Mouse (Mus musculus) intestine, embryonic 14.5 days (tissue): Measurements from ENCODE around the gene Mrps35. TPM values are rescaled to one million over a fixed set of nuclear protein-coding genes. Genes with fewer than 3 reads are reported as not detected.

Source experiments
- ATAC-seq: fragments of 200-750 bp; cut with Nextera tagmentation; replicated peaks from 2 replicates; pipeline ENCODE4 v1.8.0; 2017; ENCODE audit warnings: low read depth, moderate number of reproducible peaks, moderate TSS enrichment, moderate library complexity; ENCODE audit not compliant: low FRiP score, low TSS enrichment
- DNase-seq: peaks from one replicate; pipeline ENCODE4 v3.0.0-alpha.2; 2018; ENCODE audit warnings: low spot score
- H3K27ac ChIP-seq: fragments of 300-500 bp; sonication (generic); 2 replicates; pipeline ENCODE4 v1.5.1; 2014; ENCODE audit warnings: low read depth, mild to moderate bottlenecking, control low read depth
- H3K27me3 ChIP-seq: fragments of 300-500 bp; sonication (generic); replicated peaks from 2 replicates; pipeline ENCODE4 v1.6.1; 2014; ENCODE audit warnings: low read length, control low read depth; ENCODE audit not compliant: control insufficient read depth, insufficient read depth
- H3K36me3 ChIP-seq: fragments of 300-500 bp; sonication (generic); 2 replicates; pipeline ENCODE4 v1.6.1; 2014; ENCODE audit warnings: low read length, control low read depth; ENCODE audit not compliant: control insufficient read depth, insufficient read depth
- H3K4me1 ChIP-seq: fragments of 300-500 bp; sonication (generic); replicated peaks from 2 replicates; pipeline ENCODE4 v1.6.1; 2014; ENCODE audit warnings: low read length, control low read depth, mixed read lengths; ENCODE audit not compliant: control insufficient read depth, insufficient read depth
- H3K4me2 ChIP-seq: fragments of 300-500 bp; sonication (generic); 2 replicates; pipeline ENCODE4 v1.6.1; 2014; ENCODE audit warnings: low read length
- H3K4me3 ChIP-seq: fragments of 300-500 bp; sonication (generic); 2 replicates; pipeline ENCODE4 v1.5.1; 2014; ENCODE audit warnings: low read depth, low read length, control low read depth, mixed read lengths
- H3K9ac ChIP-seq: fragments of 300-500 bp; sonication (generic); 2 replicates; pipeline ENCODE4 v1.6.1; 2014; ENCODE audit warnings: mild to moderate bottlenecking, low read length
- H3K9me3 ChIP-seq: fragments of 300-500 bp; sonication (generic); 2 replicates; pipeline ENCODE4 v1.6.1; 2016; ENCODE audit warnings: low read length, control low read depth; ENCODE audit not compliant: control insufficient read depth
- WGBS: fragments of 180-500 bp; shearing (Covaris S2); extraction: QIAGEN DNeasy Blood & Tissue Kit; methylation state at CpG from one replicate; pipeline ENCODE4 v1.1.7; 2014; 5-methylcytosine and 5-hydroxymethylcytosine counted together
- polyA plus RNA-seq: library from polyadenylated mRNA; unstranded; fragments of >200 nt; fragmentation: Nextera tagmentation; extraction: Ambion mirVana; gene quantifications from 2 replicates; pipeline ENCODE4 v1.2.1, GENCODE M21; 2014

The Mrps35 gene
- polyA plus RNA-seq, 1 experiment from 2014 or later: 149 TPM

- Histone ChIP-seq H3K27ac (no peak overlapping the region), H3K27me3 (no peaks in the 10 kb centered on the region), H3K9me3 (no peaks in the 10 kb centered on the region), H3K4me1 (no peaks in the 10 kb centered on the region), H3K4me3 (no peak overlapping the region), H3K4me2 (no peak overlapping the region), H3K9ac (no peak overlapping the region), H3K36me3 (peaks cover 54% of the 10 kb centered on the region)
- no peak for ATAC-seq
- peak; percentile 73 for DNase-seq
- 72% methylated on average over 3 of the region's 3 CpGs for WGBS
Measured at GRCm38 (mm10) chr6:147008148-147008547, 34.4 kb upstream of the Mrps35 start.

GRCm38 (mm10) chr6:147010358-147010757, 32.2 kb upstream of the Mrps35 start:
- Histone ChIP-seq H3K9ac (no peak overlapping the region), H3K4me2 (no peak overlapping the region), H3K4me1 (no peaks in the 10 kb centered on the region), H3K27ac (no peak overlapping the region), H3K36me3 (peaks cover 63% of the 10 kb centered on the region), H3K27me3 (no peaks in the 10 kb centered on the region), H3K4me3 (no peak overlapping the region), H3K9me3 (no peaks in the 10 kb centered on the region)
- ATAC-seq (no peak), DNase-seq (no peak)
- 79% methylated on average over 6 of the region's 6 CpGs for WGBS

DNA sequence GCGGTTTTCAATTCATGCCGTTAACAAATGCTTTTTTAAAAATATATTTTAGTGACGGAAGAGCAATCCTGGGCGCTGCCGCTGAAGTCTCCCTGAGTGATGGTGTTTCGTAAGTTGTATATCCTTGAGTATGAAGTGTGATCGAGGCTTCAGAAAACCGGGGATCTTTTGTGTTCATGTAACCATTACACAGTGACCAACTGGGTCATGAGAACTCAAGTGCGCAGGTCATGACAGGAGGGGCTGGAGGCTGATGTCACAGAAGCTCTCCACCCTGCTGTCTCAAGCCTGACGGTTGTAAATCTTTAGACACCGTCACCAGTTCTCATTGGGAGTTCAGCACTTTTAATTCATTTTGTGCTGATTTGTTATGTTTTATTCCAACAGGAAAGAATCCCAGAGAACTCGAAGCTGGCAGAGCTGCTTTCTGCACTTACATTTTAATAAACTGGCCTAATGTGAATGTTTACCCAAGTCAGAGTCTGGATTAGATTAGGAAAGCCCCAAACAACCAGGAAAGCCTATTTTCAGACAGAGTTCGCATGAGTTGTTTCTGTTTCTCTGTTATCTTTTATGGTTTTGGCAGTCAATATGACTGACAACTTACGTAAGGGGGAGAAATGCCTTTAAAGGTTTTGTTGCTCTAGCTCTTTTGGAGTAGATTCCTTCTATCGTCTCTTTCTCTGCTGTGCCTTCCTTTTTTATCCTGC, 31.6 kb upstream of the Mrps35 start:
- no peaks in the 10 kb centered on the region for H3K4me1 ChIP-seq
- DNase-seq (no peak), ATAC-seq (no peak)
- no peak overlapping the region for H3K4me3 ChIP-seq
- no peak overlapping the region for H3K27ac ChIP-seq
- no peaks in the 10 kb centered on the region for H3K9me3 ChIP-seq
- H3K27me3 ChIP-seq: no peaks in the 10 kb centered on the region
- peaks cover 63% of the 10 kb centered on the region for H3K36me3 ChIP-seq
- WGBS: 83% methylated on average over 15 of the region's 15 CpGs
- H3K9ac ChIP-seq: no peak overlapping the region
- H3K4me2 ChIP-seq: no peak overlapping the region

DNA sequence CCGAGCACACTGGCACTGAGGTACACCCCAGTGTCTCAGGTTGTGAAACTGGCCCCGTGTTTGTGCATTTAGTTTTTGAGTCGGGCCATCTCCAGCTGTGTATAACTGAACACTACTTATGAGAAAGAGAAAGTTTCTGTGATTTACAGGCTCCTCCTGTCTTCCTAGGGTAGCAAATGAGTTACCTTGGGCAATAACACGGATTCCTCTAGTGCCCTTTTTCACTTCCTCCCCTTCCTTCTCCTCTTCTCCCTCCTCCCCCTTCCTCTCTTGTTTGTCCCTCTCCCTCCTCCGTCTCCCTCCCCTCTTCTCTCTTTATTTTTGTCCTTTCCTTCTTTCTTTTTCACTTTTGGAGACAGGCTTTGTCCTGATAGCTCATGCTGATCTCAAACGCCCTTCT, 31.0 kb upstream of the Mrps35 start:
- 75% methylated on average over 6 of the region's 6 CpGs for WGBS
- Histone ChIP-seq H3K9ac (no peak overlapping the region), H3K27me3 (no peaks in the 10 kb centered on the region), H3K4me2 (no peak overlapping the region), H3K9me3 (no peaks in the 10 kb centered on the region), H3K4me3 (no peak overlapping the region), H3K27ac (no peak overlapping the region), H3K4me1 (no peaks in the 10 kb centered on the region), H3K36me3 (peaks cover 63% of the 10 kb centered on the region)
- no peak for ATAC-seq
- DNase-seq: no peak

GRCm38 (mm10) chr6:147011977-147012376, 30.6 kb upstream of the Mrps35 start:
- no peak for ATAC-seq
- H3K4me2 ChIP-seq: no peak overlapping the region
- H3K9me3 ChIP-seq: no peaks in the 10 kb centered on the region
- no peak for DNase-seq
- 90% methylated on average over 6 of the region's 6 CpGs for WGBS
- H3K36me3 ChIP-seq: peaks cover 63% of the 10 kb centered on the region
- no peak overlapping the region for H3K27ac ChIP-seq
- H3K27me3 ChIP-seq: no peaks in the 10 kb centered on the region
- no peaks in the 10 kb centered on the region for H3K4me1 ChIP-seq
- no peak overlapping the region for H3K9ac ChIP-seq
- no peak overlapping the region for H3K4me3 ChIP-seq

- WGBS: 91% methylated on average over 1 of the region's 1 CpGs
Measured at GRCm38 (mm10) chr6:147013546-147013945, 29.0 kb upstream of the Mrps35 start.

DNA sequence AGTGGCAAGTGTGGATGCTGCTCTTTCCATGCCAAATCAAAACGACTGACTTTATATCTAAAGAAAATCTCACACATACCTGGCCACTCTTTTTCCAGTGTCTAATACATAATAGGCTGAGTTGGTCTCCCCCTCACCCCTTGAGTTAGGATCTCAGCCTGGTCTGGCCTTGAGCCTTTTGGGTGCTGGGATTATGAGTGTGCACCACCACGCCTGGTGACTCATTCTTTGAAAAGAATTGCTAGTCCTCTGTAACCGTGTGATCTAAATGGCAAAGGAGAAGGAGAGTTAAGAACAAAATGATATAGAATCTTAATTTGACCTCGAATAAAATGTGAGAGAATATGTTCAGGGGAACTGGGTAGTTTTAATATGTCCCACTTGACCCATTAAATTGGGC, 24.7 kb upstream of the Mrps35 start:
- H3K36me3 ChIP-seq: peaks cover 71% of the 10 kb centered on the region

More at GRCm38 (mm10) chr6:147013546-147013945, 29.0 kb upstream of the Mrps35 start:
- DNase-seq: no peak
- no peak overlapping the region for H3K4me2 ChIP-seq
- no peak for ATAC-seq
- no peak overlapping the region for H3K27ac ChIP-seq
- H3K9me3 ChIP-seq: no peaks in the 10 kb centered on the region
- no peaks in the 10 kb centered on the region for H3K27me3 ChIP-seq
- no peak overlapping the region for H3K9ac ChIP-seq
- H3K4me1 ChIP-seq: no peaks in the 10 kb centered on the region
- no peak overlapping the region for H3K4me3 ChIP-seq
- H3K36me3 ChIP-seq: peaks cover 59% of the 10 kb centered on the region

DNA sequence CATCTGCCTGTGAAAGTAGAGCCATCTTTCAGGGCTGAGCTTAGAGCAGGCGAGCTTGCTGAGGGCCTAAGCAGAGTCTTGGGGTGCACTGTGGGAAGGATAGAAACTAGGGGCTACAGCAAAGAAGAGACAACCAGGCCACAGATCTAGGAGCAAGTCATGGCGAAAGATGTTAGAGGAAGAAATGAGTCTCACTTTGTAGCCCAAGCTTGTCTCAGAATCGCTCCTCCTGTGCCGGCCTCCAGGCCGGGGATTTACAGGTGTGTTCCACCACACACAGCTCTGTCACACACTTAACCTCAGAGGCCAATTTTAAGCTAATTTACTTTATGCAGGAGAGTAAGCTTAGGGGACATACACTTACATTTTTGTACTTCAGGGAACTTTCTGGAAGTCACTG, 24.2 kb upstream of the Mrps35 start:
- Histone ChIP-seq H3K27me3 (no peaks in the 10 kb centered on the region), H3K36me3 (peaks cover 71% of the 10 kb centered on the region), H3K27ac (no peak overlapping the region), H3K4me2 (no peak overlapping the region), H3K9ac (no peak overlapping the region), H3K4me1 (no peaks in the 10 kb centered on the region), H3K9me3 (no peaks in the 10 kb centered on the region), H3K4me3 (no peak overlapping the region)
- ATAC-seq: no peak
- peak; percentile 25 for DNase-seq
- 85% methylated on average over 5 of the region's 5 CpGs for WGBS

More for the DNA sequence above, 24.7 kb upstream of the Mrps35 start:
- DNase-seq (peak; percentile 21), ATAC-seq (no peak)
- no peaks in the 10 kb centered on the region for H3K4me1 ChIP-seq
- no peak overlapping the region for H3K4me2 ChIP-seq
- H3K27ac ChIP-seq: no peak overlapping the region
- WGBS: 90% methylated on average over 4 of the region's 4 CpGs
- H3K9ac ChIP-seq: no peak overlapping the region
- H3K27me3 ChIP-seq: no peaks in the 10 kb centered on the region
- no peak overlapping the region for H3K4me3 ChIP-seq
- H3K9me3 ChIP-seq: no peaks in the 10 kb centered on the region

GRCm38 (mm10) chr6:147021181-147021580, 21.4 kb upstream of the Mrps35 start:
- whole genome bisulfite sequencing: 95% methylated on average over 5 of the region's 5 CpGs
- DNase-seq (no peak), ATAC-seq (no peak)
- no peaks in the 10 kb centered on the region for H3K4me1 ChIP-seq
- no peak overlapping the region for H3K27ac ChIP-seq
- H3K4me2 ChIP-seq: no peak overlapping the region
- H3K4me3 ChIP-seq: no peak overlapping the region
- H3K9ac ChIP-seq: no peak overlapping the region
- H3K27me3 ChIP-seq: no peaks in the 10 kb centered on the region
- H3K9me3 ChIP-seq: no peaks in the 10 kb centered on the region
- peaks cover 75% of the 10 kb centered on the region for H3K36me3 ChIP-seq
